47 mouse cellular contexts compared by ENCODE assay signal in the genomic region with DNA sequence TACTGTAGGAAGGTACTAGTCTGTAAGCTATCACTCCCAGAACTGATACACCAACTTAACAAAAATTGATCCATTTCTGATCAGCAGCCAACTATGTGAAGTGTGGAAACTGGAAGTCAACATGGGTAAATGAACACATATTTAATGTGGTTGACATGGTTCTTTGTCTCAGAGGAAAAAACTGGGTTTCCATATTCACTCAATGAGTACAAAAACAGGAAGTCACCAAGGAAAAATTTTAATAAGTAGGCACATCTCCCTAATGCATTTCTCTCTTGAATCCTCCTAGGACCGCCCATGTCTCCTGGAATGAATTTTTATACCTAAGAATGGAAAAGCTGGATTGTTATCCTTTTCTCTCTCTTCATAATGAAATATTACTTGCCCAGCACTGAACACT. TPM values are rescaled to one million over a fixed set of nuclear protein-coding genes. Genes with fewer than 3 reads are reported as not detected.
"Had no signal": no experiment of that assay in that cellular context is flagged by ENCODE, and none has a peak within 500 bp of the region (broad histone marks: within the 10 kb centered on the region; RNA-seq: fewer than 3 reads in every experiment).

A gene (minus strand): TSS at position 101 of the 400 bp plus-strand sequence.

- H3K4me2 ChIP-seq: limb, embryonic 12.5 days; limb, embryonic 13.5 days; limb, embryonic 15.5 days; liver, embryonic 11.5 days; liver, embryonic 13.5 days; liver, embryonic 15.5 days; lung, embryonic 14.5 days; lung, embryonic 15.5 days; midbrain, embryonic 11.5 days; midbrain, embryonic 12.5 days; midbrain, embryonic 13.5 days; midbrain, embryonic 15.5 days; neural tube, embryonic 12.5 days had no signal

- H3K27ac ChIP-seq: left cerebral cortex, adult 2 months; limb, embryonic 10.5 days; limb, embryonic 12.5 days; limb, embryonic 13.5 days; limb, embryonic 15.5 days; liver, embryonic 13.5 days; liver, embryonic 14.5 days; liver, embryonic 15.5 days; lung, embryonic 15.5 days; macrophage; midbrain, embryonic 10.5 days; midbrain, embryonic 12.5 days; midbrain, embryonic 13.5 days; midbrain, embryonic 15.5 days; neural tube, embryonic 12.5 days had no signal

- H3K4me1 ChIP-seq: limb, embryonic 10.5 days; limb, embryonic 12.5 days; limb, embryonic 13.5 days; limb, embryonic 15.5 days; liver, embryonic 13.5 days; liver, embryonic 15.5 days; lung, embryonic 15.5 days; megakaryocyte, embryonic 14.5 days; midbrain, embryonic 10.5 days; midbrain, embryonic 12.5 days; midbrain, embryonic 13.5 days; midbrain, embryonic 15.5 days; neural tube, embryonic 12.5 days had no signal

- H3K27me3 ChIP-seq: limb, embryonic 12.5 days; limb, embryonic 13.5 days; limb, embryonic 15.5 days; liver, embryonic 13.5 days; liver, embryonic 15.5 days; lung, embryonic 15.5 days; megakaryocyte, embryonic 14.5 days; midbrain, embryonic 12.5 days; midbrain, embryonic 13.5 days; midbrain, embryonic 15.5 days; neural tube, embryonic 12.5 days had no signal

- ATAC-seq: liver, postnatal 0 days; lung, postnatal 0 days; midbrain, embryonic 13.5 days; midbrain, embryonic 15.5 days; midbrain, embryonic 16.5 days had no signal

- H3K9ac ChIP-seq: limb, embryonic 12.5 days; limb, embryonic 13.5 days; limb, embryonic 15.5 days; liver, embryonic 13.5 days; liver, embryonic 14.5 days; liver, embryonic 15.5 days; liver, postnatal 0 days; lung, embryonic 14.5 days; lung, embryonic 15.5 days; midbrain, embryonic 12.5 days; midbrain, embryonic 13.5 days; midbrain, embryonic 15.5 days; neural tube, embryonic 12.5 days had no signal

- H3K4me3 ChIP-seq: left cerebral cortex, adult 2 months; limb, embryonic 10.5 days; limb, embryonic 12.5 days; limb, embryonic 13.5 days; limb, embryonic 15.5 days; liver, embryonic 13.5 days; liver, embryonic 15.5 days; lung, embryonic 15.5 days; megakaryocyte, embryonic 14.5 days; midbrain, embryonic 10.5 days; midbrain, embryonic 12.5 days; midbrain, embryonic 13.5 days; midbrain, embryonic 15.5 days; myocyte; neural tube, embryonic 12.5 days had no signal

- H3K9me3 ChIP-seq: limb, embryonic 10.5 days; limb, embryonic 12.5 days; limb, embryonic 13.5 days; limb, embryonic 15.5 days; liver, embryonic 13.5 days; liver, embryonic 15.5 days; lung, embryonic 15.5 days; megakaryocyte, embryonic 14.5 days; midbrain, embryonic 10.5 days; midbrain, embryonic 12.5 days; midbrain, embryonic 13.5 days; midbrain, embryonic 15.5 days; neural tube, embryonic 12.5 days had no signal

- H3K36me3 ChIP-seq: limb, embryonic 10.5 days; limb, embryonic 12.5 days; limb, embryonic 13.5 days; limb, embryonic 15.5 days; liver, embryonic 13.5 days; liver, embryonic 15.5 days; lung, embryonic 15.5 days; midbrain, embryonic 10.5 days; midbrain, embryonic 12.5 days; midbrain, embryonic 13.5 days; midbrain, embryonic 15.5 days; neural tube, embryonic 12.5 days had no signal

- DNase-seq: left cerebral cortex, postnatal 4 days; liver; liver, embryonic 13.5 days; liver, postnatal 0 days; lung, adult 18-20 months; lung, adult 2 months; lung, embryonic 14.5 days; lung, postnatal 10 days; lung, postnatal 14 days; lung, postnatal 36 days; lung, postnatal 4 days; midbrain, embryonic 14.5 days had no signal

RNA-seq across cellular contexts. Expression of the gene that starts here (rescaled TPM):
- total RNA-seq: left cerebral cortex, adult 2 months; left cerebral cortex, adult 8-10 months; left cerebral cortex, postnatal 10 days; left cerebral cortex, postnatal 14 days; left cerebral cortex, postnatal 25 days; left cerebral cortex, postnatal 36 days; left cerebral cortex, postnatal 4 days; megakaryocyte progenitor cell, adult 5-6 weeks; megakaryocyte, adult 5-6 weeks; megakaryocyte-erythroid progenitor cell, adult 5-6 weeks; midbrain, postnatal 0 days; monocyte, adult 5-6 weeks had no signal
- polyA plus RNA-seq: limb, embryonic 10.5 days; limb, embryonic 11.5 days; limb, embryonic 12.5 days; limb, embryonic 13.5 days; limb, embryonic 14.5 days; limb, embryonic 15.5 days; liver, embryonic 11.5 days; liver, embryonic 13.5 days; liver, embryonic 14.5 days; liver, embryonic 15.5 days; liver, embryonic 16.5 days; liver, postnatal 0 days; lung, adult 2 months; lung, embryonic 14.5 days; lung, embryonic 15.5 days; lung, embryonic 16.5 days; lung, postnatal 0 days; macrophage; midbrain, embryonic 10.5 days; midbrain, embryonic 11.5 days; midbrain, embryonic 12.5 days; midbrain, embryonic 13.5 days; midbrain, embryonic 14.5 days; midbrain, embryonic 15.5 days; midbrain, embryonic 16.5 days; midbrain, postnatal 0 days; myocyte; neural tube, embryonic 11.5 days; neural tube, embryonic 12.5 days had no signal
